Mouse (Mus musculus): ENCODE data around the gene Micall1. TPM values are rescaled to one million over a fixed set of nuclear protein-coding genes. Genes with fewer than 3 reads are reported as not detected.

Micall1 gene
- total and polyA plus RNA-seq, 3 experiments: 1.7 to 8.9 (median 6.7) TPM

DNA sequence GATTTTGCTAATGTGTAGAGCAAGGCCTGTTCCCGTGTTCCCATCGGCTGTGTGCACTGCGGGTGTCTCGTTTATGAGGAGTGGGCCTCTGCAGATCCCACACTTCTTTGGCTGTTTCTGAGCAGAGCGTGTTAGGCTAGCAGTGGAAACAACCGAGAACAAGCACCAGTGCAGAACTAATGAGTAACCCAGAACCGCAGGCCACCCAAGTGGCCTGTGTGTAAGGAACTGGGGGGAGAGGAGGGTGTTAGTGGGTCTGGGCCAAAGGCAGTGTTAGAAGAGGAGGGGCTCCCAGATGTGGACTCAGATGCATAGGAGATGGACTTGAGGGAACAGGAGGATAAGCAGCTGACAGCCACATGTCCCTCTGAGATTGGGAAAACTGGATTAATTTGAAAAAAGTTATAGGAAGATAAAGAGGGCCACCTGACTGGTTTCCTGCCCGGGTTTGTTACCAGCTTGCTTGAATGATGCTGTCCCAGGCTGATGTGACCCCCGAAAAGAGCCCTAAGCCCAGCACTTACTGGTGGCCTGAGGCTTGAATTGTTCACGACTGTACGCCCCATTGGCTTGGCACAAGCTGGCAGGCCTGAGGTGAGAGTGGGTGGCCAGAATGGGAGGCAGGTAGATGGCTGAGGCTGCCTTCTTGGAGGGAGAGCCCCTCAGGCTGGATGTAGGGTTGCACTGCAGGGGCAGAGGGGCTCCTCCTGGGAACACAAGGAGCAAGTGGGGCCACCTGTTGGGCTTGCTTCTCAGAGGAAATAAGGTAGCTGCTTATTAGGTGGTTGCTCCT, 27.3 kb downstream of the Micall1 start:
- Histone ChIP-seq H3K79me2 (replicated peaks; ENCODE audit: control insufficient read depth, extremely low read depth, insufficient read depth, poor library complexity, severe bottlenecking) (no peaks in the 10 kb centered on the region), H3K36me3 (replicated peaks in 1 of 2; ENCODE audit: control insufficient read depth in 1 of 2, insufficient read depth in 1 of 2, low read length in 1 of 2) (peaks cover 29 to 45% of the 10 kb centered on the region in 2 experiments), H3K27ac (ENCODE audit: insufficient read depth, low read depth) (no peak overlapping the region), H3K9ac (ENCODE audit: insufficient read depth, low read depth) (no peak overlapping the region), H3K27me3 (replicated peaks) (peaks cover 5% of the 10 kb centered on the region), H3K4me1 (ENCODE audit: control insufficient read depth in 1 of 2, insufficient read depth in 2 of 2) (peaks cover 0 to 16% of the 10 kb centered on the region in 2 experiments; a peak in 2 of 4 replicates), H3K4me3 (replicated peaks in 1 of 3; ENCODE audit: low read depth in 2 of 3, low read length in 2 of 3, poor library complexity in 1 of 3) (no peak overlapping the region), H3K4me2 (ENCODE audit: insufficient read depth, low read depth, poor library complexity, severe bottlenecking) (no peak overlapping the region), H3K9me3 (replicated peaks; ENCODE audit: low read length) (no peaks in the 10 kb centered on the region)
- dilution Hi-C loops (cut with MboI; ENCODE audit: extremely low pct_ligation_motif_present, extremely low pct_unique_long_range_greater_than_20kb, low sequenced_read_pairs) (no loop called here), in situ Hi-C loops (cut with MboI; ENCODE audit: low pct_ligation_motif_present, low pct_unique_long_range_greater_than_20kb, low sequenced_read_pairs) (loop anchor here (5.0 kb wide), 1 partner anchor 39 kb away; no protein-coding TSS in a partner anchor)
- TF ChIP-seq NRF1 (IDR thresholded peaks at IDR 0.05; ENCODE audit: low read depth, low read length) (no peak), USF2 (conservative IDR thresholded peaks at IDR 0.05; ENCODE audit: low read depth, low read length) (no peak), KAT2A (IDR thresholded peaks at IDR 0.05; ENCODE audit: insufficient replicate concordance, low read length) (no peak), CTCF (conservative IDR thresholded peaks at IDR 0.05 in 1 of 2, IDR thresholded peaks at IDR 0.05 in 1 of 2; ENCODE audit: low read depth in 2 of 2, low read length in 2 of 2) (no peak), NELFE (IDR thresholded peaks at IDR 0.05; ENCODE audit: low read depth, low read length) (no peak), MYC (IDR thresholded peaks at IDR 0.05; ENCODE audit: low read depth, low read length) (no peak), BHLHE40 (IDR thresholded peaks at IDR 0.05; ENCODE audit: low read depth, low read length) (no peak), E2F4 (IDR thresholded peaks at IDR 0.05; ENCODE audit: insufficient replicate concordance, low read depth, low read length) (no peak), RCOR1 (conservative IDR thresholded peaks at IDR 0.05; ENCODE audit: low read depth, low read length) (no peak), MXI1 (IDR thresholded peaks at IDR 0.05; ENCODE audit: low read depth, low read length) (no peak), JUN (IDR thresholded peaks at IDR 0.05; ENCODE audit: insufficient read depth, low read depth, low read length) (no peak), JUND (conservative IDR thresholded peaks at IDR 0.05; ENCODE audit: low read depth, low read length) (no peak), TBP (conservative IDR thresholded peaks at IDR 0.05; ENCODE audit: low read depth, low read length) (no peak), ETS1 (conservative IDR thresholded peaks at IDR 0.05; ENCODE audit: low read depth, low read length) (no peak), UBTF (IDR thresholded peaks at IDR 0.05; ENCODE audit: low read depth, low read length) (no peak)
- no peak for DNase-seq (ENCODE audit: extremely low read depth)

DNA sequence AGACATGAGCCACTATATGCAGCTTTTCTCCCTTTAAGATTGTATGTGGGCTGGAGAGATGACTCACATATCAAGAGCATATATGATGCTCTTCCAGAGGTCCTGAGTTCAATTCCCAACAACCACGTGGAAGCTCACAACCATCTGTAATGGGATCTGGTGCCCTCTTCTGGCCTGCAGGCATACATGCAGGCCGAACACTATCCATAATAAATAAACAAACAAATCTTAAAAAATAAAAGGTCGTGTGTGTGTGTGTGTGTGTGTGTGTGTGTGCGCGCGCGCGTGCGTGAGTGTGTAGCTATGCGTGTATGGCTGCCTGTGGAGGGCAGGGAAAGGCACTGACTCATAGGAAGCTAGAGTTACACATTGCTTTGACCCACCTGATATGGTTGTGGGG, 30.9 kb downstream of the Micall1 start:
- in situ Hi-C loops (cut with MboI; ENCODE audit: low pct_ligation_motif_present, low pct_unique_long_range_greater_than_20kb, low sequenced_read_pairs) (loop anchor here (5.0 kb wide), 1 partner anchor 42 kb away; no protein-coding TSS in a partner anchor), dilution Hi-C loops (cut with MboI; ENCODE audit: extremely low pct_ligation_motif_present, extremely low pct_unique_long_range_greater_than_20kb, low sequenced_read_pairs) (no loop called here)
- Histone ChIP-seq H3K9me3 (replicated peaks; ENCODE audit: low read length) (no peaks in the 10 kb centered on the region), H3K27me3 (replicated peaks) (peaks cover 5% of the 10 kb centered on the region), H3K27ac (ENCODE audit: insufficient read depth, low read depth) (no peak overlapping the region), H3K4me1 (ENCODE audit: control insufficient read depth in 1 of 2, insufficient read depth in 2 of 2) (peaks cover 4 to 34% of the 10 kb centered on the region in 2 experiments; a peak in 3 of 4 replicates), H3K79me2 (replicated peaks; ENCODE audit: control insufficient read depth, extremely low read depth, insufficient read depth, poor library complexity, severe bottlenecking) (peaks cover 27% of the 10 kb centered on the region), H3K36me3 (replicated peaks in 1 of 2; ENCODE audit: control insufficient read depth in 1 of 2, insufficient read depth in 1 of 2, low read length in 1 of 2) (peaks cover 6 to 24% of the 10 kb centered on the region in 2 experiments), H3K4me3 (replicated peaks in 1 of 3; ENCODE audit: low read depth in 2 of 3, low read length in 2 of 3, poor library complexity in 1 of 3) (no peak overlapping the region), H3K9ac (ENCODE audit: insufficient read depth, low read depth) (no peak overlapping the region), H3K4me2 (ENCODE audit: insufficient read depth, low read depth, poor library complexity, severe bottlenecking) (no peak overlapping the region)
- peak; percentile 94 for TF ChIP-seq MYC (IDR thresholded peaks at IDR 0.05; ENCODE audit: low read depth, low read length)
- peak; percentile 42; the same call in 1 of the 2 replicates for TF ChIP-seq MXI1 (IDR thresholded peaks at IDR 0.05; ENCODE audit: low read depth, low read length)
- no peak for TF ChIP-seq SMC3 (IDR thresholded peaks at IDR 0.05; ENCODE audit: low read depth, low read length)
- no peak for TF ChIP-seq RCOR1 (conservative IDR thresholded peaks at IDR 0.05; ENCODE audit: low read depth, low read length)
- no peak for TF ChIP-seq ZKSCAN1 (IDR thresholded peaks at IDR 0.05; ENCODE audit: borderline replicate concordance, low read depth, low read length)
- peak; percentile 17 to 55; a peak in 2 of 4 replicates for TF ChIP-seq CTCF (conservative IDR thresholded peaks at IDR 0.05 in 1 of 2, IDR thresholded peaks at IDR 0.05 in 1 of 2; ENCODE audit: low read depth in 2 of 2, low read length in 2 of 2)
- TF ChIP-seq MAX (IDR thresholded peaks at IDR 0.05; ENCODE audit: low read length): peak; percentile 76
- TF ChIP-seq RAD21 (IDR thresholded peaks at IDR 0.05; ENCODE audit: low read depth, low read length): peak; percentile 26
- TF ChIP-seq JUN (IDR thresholded peaks at IDR 0.05; ENCODE audit: insufficient read depth, low read depth, low read length): no peak
- DNase-seq (ENCODE audit: extremely low read depth): no peak

Data from CH12.LX (cell line).